Mouse (Mus musculus) midbrain, embryonic 11.5 days (tissue): ENCODE results near the gene Vps4a. TPM values are rescaled to one million over a fixed set of nuclear protein-coding genes. Genes with fewer than 3 reads are reported as not detected.
"Not testable (repeated sequence)": the region's sequence is repeated elsewhere in the genome, so short reads cannot be mapped to it uniquely, and the experiment has no call there.

ENCODE experiments used
- ATAC-seq: fragments of 200-750 bp; cut with Nextera tagmentation; 2 replicates; pipeline ENCODE4 v1.8.0; 2017; ENCODE audit warnings: moderate TSS enrichment, moderate library complexity; ENCODE audit not compliant: low FRiP score
- DNase-seq: peaks from one replicate; pipeline ENCODE4 v3.0.0; 2015; ENCODE audit warnings: low spot score; ENCODE audit errors: missing footprints
- H3K27ac ChIP-seq: fragments of 300-500 bp; sonication (generic); 2 replicates; pipeline ENCODE4 v1.5.1; 2014; ENCODE audit warnings: low read depth, low read length
- H3K27me3 ChIP-seq: fragments of 300-500 bp; sonication (generic); 2 replicates; pipeline ENCODE4 v1.6.1; 2014; ENCODE audit warnings: mild to moderate bottlenecking, low read length, moderate library complexity, mixed read lengths; ENCODE audit not compliant: control insufficient read depth, insufficient read depth
- H3K36me3 ChIP-seq: fragments of 300-500 bp; sonication (generic); 2 replicates; pipeline ENCODE4 v1.6.1; 2014; ENCODE audit warnings: mild to moderate bottlenecking, low read length, moderate library complexity, mixed read lengths; ENCODE audit not compliant: control insufficient read depth, insufficient read depth
- H3K4me1 ChIP-seq: fragments of 300-500 bp; sonication (generic); 2 replicates; pipeline ENCODE4 v1.6.1; 2014; ENCODE audit warnings: low read length; ENCODE audit not compliant: control insufficient read depth, insufficient read depth
- H3K4me2 ChIP-seq: fragments of 300-500 bp; sonication (generic); 2 replicates; pipeline ENCODE4 v1.6.1; 2014; ENCODE audit warnings: mild to moderate bottlenecking, moderate library complexity
- H3K4me3 ChIP-seq: fragments of 300-500 bp; sonication (generic); 2 replicates; pipeline ENCODE4 v1.5.1; 2014; ENCODE audit warnings: low read depth, low read length
- H3K9ac ChIP-seq: fragments of 300-500 bp; sonication (generic); 2 replicates; pipeline ENCODE4 v1.6.1; 2014; ENCODE audit warnings: low read length
- H3K9me3 ChIP-seq: fragments of 300-500 bp; sonication (generic); 2 replicates; pipeline ENCODE4 v1.6.1; 2016; ENCODE audit warnings: low read length; ENCODE audit not compliant: control insufficient read depth
- WGBS: fragments of 180-500 bp; shearing (Covaris S2); extraction: QIAGEN DNeasy Blood & Tissue Kit; methylation state at CpG from one replicate; pipeline ENCODE4 v1.1.7; 2014; 5-methylcytosine and 5-hydroxymethylcytosine counted together
- polyA plus RNA-seq: library from polyadenylated mRNA; unstranded; fragments of >200 nt; fragmentation: Nextera tagmentation; extraction: Ambion mirVana; gene quantifications from 2 replicates; pipeline ENCODE4 v1.2.1, GENCODE M21; 2014

Vps4a gene
- 94.9 and 96.4 TPM in 2 replicates for polyA plus RNA-seq

- Histone ChIP-seq H3K27me3 (no peaks in the 10 kb centered on the region), H3K4me2 (peak within 1 kb of the TSS; percentile 92), H3K9ac (peak within 1 kb of the TSS; percentile 91), H3K27ac (peak within 1 kb of the TSS; percentile 16), H3K9me3 (no peaks in the 10 kb centered on the region), H3K4me1 (peaks cover 8% of the 10 kb centered on the region), H3K36me3 (no peaks in the 10 kb centered on the region), H3K4me3 (peak within 1 kb of the TSS; percentile 96)
- ATAC-seq (peak; percentile 96), DNase-seq (peak; percentile 100)
- WGBS, result 4% methylated on average over 63 of the region's 66 CpGs
Observed at GRCm38 (mm10) chr8:107030650-107031576, at the start of gene Vps4a. TSS of gene Vps4a (plus strand) at chr8:107031222.

DNA sequence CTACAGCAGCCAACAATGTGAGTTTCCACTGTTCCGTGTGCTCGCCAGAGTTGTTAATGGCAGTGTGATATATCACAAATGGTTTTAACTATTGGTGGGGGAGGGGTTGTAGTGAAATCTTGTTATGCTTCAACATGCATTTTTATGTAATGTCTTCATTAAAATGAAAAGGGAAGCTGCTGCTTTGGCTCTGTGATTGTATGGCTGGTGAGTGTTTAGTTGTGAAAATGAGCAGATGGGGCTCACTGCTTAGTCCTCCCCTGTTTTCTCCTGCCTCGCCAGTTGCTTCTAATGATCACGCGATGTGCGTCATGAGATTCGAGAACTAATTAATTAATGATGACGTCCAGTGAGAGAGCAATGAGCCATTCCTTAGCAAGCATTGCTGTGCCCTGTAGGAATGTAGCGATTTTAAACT lies 45.6 kb upstream of the Vps4a start:
- Histone ChIP-seq H3K4me3 (no peak overlapping the region), H3K27ac (no peak overlapping the region), H3K9me3 (no peaks in the 10 kb centered on the region), H3K9ac (no peak overlapping the region), H3K4me1 (no peaks in the 10 kb centered on the region), H3K36me3 (no peaks in the 10 kb centered on the region), H3K27me3 (no peaks in the 10 kb centered on the region), H3K4me2 (no peak overlapping the region)
- no peak for ATAC-seq
- DNase-seq, result no peak
- WGBS, result 87% methylated on average over 9 of the region's 9 CpGs

DNA sequence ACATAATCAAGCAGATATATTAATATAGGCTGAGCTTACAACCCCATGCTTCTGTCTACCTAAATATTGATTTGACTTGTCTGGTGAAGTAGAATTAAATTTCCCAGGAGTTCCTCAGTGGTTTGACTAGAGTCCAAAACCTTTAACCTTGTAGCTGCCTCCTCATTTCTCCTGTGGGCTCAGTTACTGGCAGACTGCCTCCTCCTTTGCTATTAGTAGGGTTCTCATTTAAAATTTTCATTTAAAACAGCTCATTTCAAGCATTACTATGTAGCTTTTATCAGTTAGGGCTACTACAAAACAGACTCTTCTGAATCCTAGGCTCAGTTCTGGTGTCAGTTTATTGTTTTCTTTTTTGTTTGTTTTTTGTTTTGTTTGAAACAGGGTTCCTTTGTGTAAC lies 45.1 kb upstream of the Vps4a start:
- Histone ChIP-seq H3K27me3 (no peaks in the 10 kb centered on the region), H3K4me3 (no peak overlapping the region), H3K4me2 (no peak overlapping the region), H3K4me1 (no peaks in the 10 kb centered on the region), H3K27ac (no peak overlapping the region), H3K9me3 (no peaks in the 10 kb centered on the region), H3K36me3 (no peaks in the 10 kb centered on the region), H3K9ac (no peak overlapping the region)
- ATAC-seq (no peak), DNase-seq (no peak)

- ATAC-seq, result no peak
- DNase-seq, result no peak
- H3K9ac ChIP-seq, result no peak overlapping the region
- no peak overlapping the region for H3K4me3 ChIP-seq
- no peak overlapping the region for H3K27ac ChIP-seq
- peaks cover 3% of the 10 kb centered on the region; the same call in 1 of the 2 replicates for H3K36me3 ChIP-seq
- no peaks in the 10 kb centered on the region for H3K27me3 ChIP-seq
- H3K9me3 ChIP-seq, result no peaks in the 10 kb centered on the region
- no peaks in the 10 kb centered on the region for H3K4me1 ChIP-seq
- H3K4me2 ChIP-seq, result no peak overlapping the region
Observed at GRCm38 (mm10) chr8:106987557-106987956, 43.5 kb upstream of the Vps4a start.

- H3K9ac ChIP-seq, result no peak overlapping the region
- no peak overlapping the region for H3K4me2 ChIP-seq
- H3K27ac ChIP-seq, result no peak overlapping the region
- peaks cover 3% of the 10 kb centered on the region; the same call in 1 of the 2 replicates for H3K36me3 ChIP-seq
- WGBS, result 92% methylated on average over 7 of the region's 7 CpGs
- DNase-seq (no peak), ATAC-seq (no peak)
- no peaks in the 10 kb centered on the region for H3K4me1 ChIP-seq
- H3K27me3 ChIP-seq, result no peaks in the 10 kb centered on the region
- no peaks in the 10 kb centered on the region for H3K9me3 ChIP-seq
- no peak overlapping the region for H3K4me3 ChIP-seq
Observed at GRCm38 (mm10) chr8:106991393-106991792, 39.6 kb upstream of the Vps4a start.

DNA sequence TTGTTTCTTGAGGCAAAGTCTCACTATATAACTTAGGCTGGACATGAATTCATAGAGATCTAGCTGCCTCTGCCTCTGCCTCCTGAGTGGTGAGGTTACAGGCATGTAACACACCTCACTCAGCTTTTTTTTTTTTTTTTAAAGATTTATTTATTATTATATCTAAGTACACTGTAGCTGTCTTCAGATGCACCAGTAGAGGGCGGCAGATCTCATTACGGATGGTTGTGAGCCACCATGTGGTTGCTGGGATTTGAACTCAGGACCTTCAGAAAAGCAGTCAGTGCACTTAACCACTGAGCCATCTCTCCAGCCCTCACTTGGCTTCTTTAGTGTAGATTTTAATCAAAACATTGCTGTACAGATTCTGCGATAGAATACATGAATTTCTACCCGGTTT lies 34.7 kb upstream of the Vps4a start:
- not testable (repeated sequence) for H3K27ac ChIP-seq, H3K9ac ChIP-seq, DNase-seq, H3K4me1 ChIP-seq, ATAC-seq, H3K36me3 ChIP-seq, H3K4me2 ChIP-seq, H3K27me3 ChIP-seq, H3K4me3 ChIP-seq, H3K9me3 ChIP-seq
- 87% methylated on average over 4 of the region's 4 CpGs for WGBS

DNA sequence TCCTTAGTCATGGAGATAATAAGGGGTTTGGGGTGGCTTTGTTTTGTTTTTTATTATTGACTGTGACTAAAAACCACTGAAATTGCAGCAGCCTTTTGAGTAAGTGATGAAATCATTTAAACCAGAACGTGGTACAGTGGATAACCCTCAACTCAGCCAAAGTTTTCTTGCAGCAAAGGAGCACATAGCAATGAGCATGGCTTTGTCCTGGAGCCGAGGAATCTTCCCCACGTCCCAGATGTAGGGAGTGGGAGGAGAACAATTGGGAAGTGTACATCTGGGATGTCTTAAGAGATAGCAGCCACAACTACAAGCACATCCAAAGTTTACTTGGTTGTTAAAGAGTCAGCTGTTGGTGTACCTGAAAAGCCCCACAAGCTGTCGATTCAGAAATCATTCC lies 33.6 kb upstream of the Vps4a start:
- no peaks in the 10 kb centered on the region for H3K9me3 ChIP-seq
- H3K27me3 ChIP-seq, result no peaks in the 10 kb centered on the region
- DNase-seq (no peak), ATAC-seq (no peak)
- no peak overlapping the region for H3K4me2 ChIP-seq
- no peaks in the 10 kb centered on the region for H3K4me1 ChIP-seq
- H3K4me3 ChIP-seq, result no peak overlapping the region
- no peak overlapping the region for H3K27ac ChIP-seq
- no peaks in the 10 kb centered on the region for H3K36me3 ChIP-seq
- 86% methylated on average over 4 of the region's 4 CpGs for WGBS
- H3K9ac ChIP-seq, result no peak overlapping the region

DNA sequence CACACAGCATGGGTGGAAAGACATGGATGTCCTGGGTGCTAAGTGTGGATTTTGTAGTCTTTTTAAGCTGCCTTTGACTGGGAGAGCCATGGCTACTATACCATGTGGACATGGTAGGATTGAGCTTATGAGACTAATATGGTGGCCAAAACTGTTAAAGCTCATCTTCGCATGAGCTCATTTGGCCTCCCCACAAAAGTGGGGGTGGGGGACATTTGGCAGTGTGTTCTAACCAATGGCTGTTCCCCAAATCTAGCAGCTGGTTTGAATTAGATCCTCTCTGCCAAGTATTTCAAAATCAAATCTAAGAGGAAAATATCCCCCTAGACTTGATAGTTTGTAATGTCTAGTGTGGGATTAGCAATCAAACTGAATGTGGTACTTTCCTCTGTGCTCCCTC lies 32.0 kb upstream of the Vps4a start:
- no peaks in the 10 kb centered on the region for H3K4me1 ChIP-seq
- H3K9ac ChIP-seq, result no peak overlapping the region
- WGBS, result 95% methylated on average over 1 of the region's 1 CpGs
- no peaks in the 10 kb centered on the region for H3K27me3 ChIP-seq
- H3K9me3 ChIP-seq, result no peaks in the 10 kb centered on the region
- no peak overlapping the region for H3K4me3 ChIP-seq
- DNase-seq (no peak), ATAC-seq (no peak)
- H3K27ac ChIP-seq, result no peak overlapping the region
- no peak overlapping the region for H3K4me2 ChIP-seq
- no peaks in the 10 kb centered on the region for H3K36me3 ChIP-seq

DNA sequence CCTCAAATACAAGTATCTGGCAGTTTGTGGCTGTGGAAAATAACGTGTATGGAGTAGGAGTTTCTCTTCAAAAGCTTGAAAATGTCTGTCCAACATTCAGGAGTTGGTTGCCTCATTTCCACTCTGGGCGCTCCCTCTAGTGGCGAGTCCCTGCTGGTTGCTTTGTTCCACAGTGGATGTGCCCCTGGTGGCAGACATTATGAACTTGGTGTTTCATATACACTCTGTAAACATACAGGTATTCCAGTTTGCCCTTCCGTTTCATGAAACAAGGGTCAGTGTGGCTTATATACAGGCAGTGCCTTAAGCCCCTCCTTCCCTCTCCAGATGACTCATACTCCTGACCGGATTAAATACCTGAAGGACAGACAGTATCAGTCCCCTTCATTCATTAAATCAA lies 28.5 kb upstream of the Vps4a start:
- WGBS, result 47% methylated on average over 5 of the region's 5 CpGs
- H3K9me3 ChIP-seq, result no peaks in the 10 kb centered on the region
- ATAC-seq (no peak), DNase-seq (peak; percentile 97)
- H3K27me3 ChIP-seq, result no peaks in the 10 kb centered on the region
- no peak overlapping the region for H3K4me2 ChIP-seq
- H3K27ac ChIP-seq, result no peak overlapping the region
- H3K9ac ChIP-seq, result no peak overlapping the region
- H3K36me3 ChIP-seq, result no peaks in the 10 kb centered on the region
- no peaks in the 10 kb centered on the region for H3K4me1 ChIP-seq
- H3K4me3 ChIP-seq, result no peak overlapping the region
